32 mouse cellular contexts compared by ENCODE assay signal in the genomic region with DNA sequence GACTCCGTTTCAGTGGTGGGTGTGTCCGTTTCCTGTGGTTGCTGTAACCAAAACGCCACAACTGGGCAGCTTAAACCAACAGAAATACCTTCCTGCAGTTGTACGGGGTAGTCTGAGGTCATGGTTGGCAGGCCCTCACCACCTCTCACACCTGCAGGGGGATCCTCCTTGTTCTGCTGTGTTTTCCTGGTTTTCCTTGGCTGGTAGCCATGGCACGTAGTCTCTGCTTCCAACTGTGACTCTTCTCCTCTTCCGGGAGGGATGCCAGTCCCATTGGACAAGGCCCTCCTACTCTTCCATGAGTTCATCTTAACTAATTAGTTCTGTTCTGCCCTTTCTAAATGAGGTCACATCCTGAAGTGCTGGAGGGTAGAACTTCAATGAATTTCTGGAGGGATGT. TPM values are rescaled to one million over a fixed set of nuclear protein-coding genes. Genes with fewer than 3 reads are reported as not detected.
DNase-seq lines count a peak whose midpoint lies in the region; ATAC-seq and TF ChIP-seq lines count a peak whose summit lies in the region.
"Had no signal": no experiment of that assay in that cellular context is flagged by ENCODE, and none has a peak within 500 bp of the region (broad histone marks: within the 10 kb centered on the region; RNA-seq: fewer than 3 reads in every experiment).

No protein-coding gene starts in this region.

- WGBS in kidney, adult 2 months: 61% methylated on average over 6 of the region's 6 CpGs
- WGBS in midbrain, embryonic 16.5 days: 84% methylated on average over 6 of the region's 6 CpGs

- ATAC-seq in common myeloid progenitor, adult 5-6 weeks (replicated peaks; ENCODE audit: low read depth, poor library complexity, severe bottlenecking): peak; percentile 68
- no peak for ATAC-seq in midbrain, embryonic 16.5 days
- ATAC-seq: CD4-positive, CD25-positive, alpha-beta regulatory T cell, adult 4 months; forebrain, embryonic 15.5 days; inflammation-experienced regulatory T-cells, adult 6 months had no signal

- H3K4me3 ChIP-seq in kidney, adult 2 months (ENCODE audit: insufficient read depth, low read depth, low read length): no peak overlapping the region
- no peak overlapping the region for H3K4me3 ChIP-seq in midbrain, embryonic 16.5 days (ENCODE audit: low read depth, low read length)
- H3K4me3 ChIP-seq: forebrain, embryonic 15.5 days; neural tube, embryonic 15.5 days; stomach, embryonic 15.5 days had no signal

- no peak for TF ChIP-seq CTCF in kidney, adult 2 months (conservative IDR thresholded peaks at IDR 0.05; ENCODE audit: insufficient read depth, insufficient read length, low read depth, low read length)

- H3K27ac ChIP-seq in kidney, adult 2 months (ENCODE audit: insufficient read depth, low read depth, low read length): no peak overlapping the region
- H3K27ac ChIP-seq in midbrain, embryonic 16.5 days (ENCODE audit: low read length): no peak overlapping the region
- H3K27ac ChIP-seq: forebrain, embryonic 15.5 days; hindbrain, embryonic 14.5 days; liver, embryonic 14.5 days; macrophage; neural tube, embryonic 15.5 days; stomach, embryonic 15.5 days had no signal

- no peaks in the 10 kb centered on the region for H3K9me3 ChIP-seq in midbrain, embryonic 16.5 days (replicated peaks; ENCODE audit: control insufficient read depth, low read length, poor library complexity, severe bottlenecking)
- H3K9me3 ChIP-seq: forebrain, embryonic 15.5 days; neural tube, embryonic 15.5 days; stomach, embryonic 15.5 days had no signal

- H3K36me3 ChIP-seq in kidney, adult 2 months (ENCODE audit: control insufficient read depth, insufficient read depth, low read length): no peaks in the 10 kb centered on the region
- no peaks in the 10 kb centered on the region for H3K36me3 ChIP-seq in midbrain, embryonic 16.5 days (ENCODE audit: control insufficient read depth, insufficient read depth, low read length)
- H3K36me3 ChIP-seq: forebrain, embryonic 15.5 days; neural tube, embryonic 15.5 days; stomach, embryonic 15.5 days had no signal

- peak; percentile 16 to 31 for DNase-seq in cerebellum, postnatal 25 days
- DNase-seq in cerebellum, adult 8-10 months: no peak
- peak; percentile 31 for DNase-seq in kidney, adult 2 months
- DNase-seq in kidney, postnatal 4 days: no peak
- DNase-seq in 416B (ENCODE audit: low read depth): peak; percentile 36
- no peak for DNase-seq in testis, postnatal 10 days (ENCODE audit: low spot score)
- DNase-seq: adrenal gland, postnatal 36 days; cerebellum, adult 9-11 months; gastrocnemius, postnatal 36 days; kidney, adult 11 months; layer of hippocampus, postnatal 36 days; liver; lung, adult 2 months; lung, postnatal 10 days; midbrain, embryonic 14.5 days; right cerebral cortex, postnatal 25 days; thymus, postnatal 14 days had no signal

- H3K27me3 ChIP-seq in kidney, adult 2 months (replicated peaks; ENCODE audit: control insufficient read depth, insufficient read depth, low read length): no peaks in the 10 kb centered on the region
- H3K27me3 ChIP-seq in midbrain, embryonic 16.5 days (ENCODE audit: control insufficient read depth, insufficient read depth, low read depth, low read length): no peaks in the 10 kb centered on the region
- H3K27me3 ChIP-seq: forebrain, embryonic 15.5 days; neural tube, embryonic 15.5 days; stomach, embryonic 15.5 days had no signal

- TF ChIP-seq POLR2A in kidney, adult 2 months (IDR thresholded peaks at IDR 0.05; ENCODE audit: low read depth, low read length): no peak

- no peak overlapping the region for H3K4me2 ChIP-seq in midbrain, embryonic 16.5 days (ENCODE audit: low read length)
- H3K4me2 ChIP-seq: forebrain, embryonic 15.5 days; hindbrain, embryonic 14.5 days; neural tube, embryonic 15.5 days; stomach, embryonic 15.5 days had no signal

- no peak overlapping the region for H3K9ac ChIP-seq in midbrain, embryonic 16.5 days (ENCODE audit: low read depth, low read length)
- H3K9ac ChIP-seq: forebrain, embryonic 15.5 days; hindbrain, embryonic 14.5 days; liver, embryonic 14.5 days; neural tube, embryonic 15.5 days; stomach, embryonic 15.5 days had no signal

- H3K4me1 ChIP-seq in kidney, adult 2 months (ENCODE audit: control insufficient read depth, insufficient read depth, low read length): peaks cover 4% of the 10 kb centered on the region; the same call in 1 of the 2 replicates
- H3K4me1 ChIP-seq in midbrain, embryonic 16.5 days (ENCODE audit: control insufficient read depth, insufficient read depth, low read length): no peaks in the 10 kb centered on the region
- H3K4me1 ChIP-seq: forebrain, embryonic 15.5 days; neural tube, embryonic 15.5 days; stomach, embryonic 15.5 days had no signal

RNA-seq across cellular contexts. Expression of a gene that starts 8.5 kb away (rescaled TPM):
- polyA plus RNA-seq in kidney, adult 2 months (2012; rRNA removed): 190 and 199 TPM in 2 replicates
- total RNA-seq in common myeloid progenitor, adult 5-6 weeks (2017): not detected in 2 replicates
- 0.85 and 1.3 TPM in 2 replicates for polyA plus RNA-seq in midbrain, embryonic 16.5 days (2015; fragmentation: Nextera tagmentation; extraction: Ambion mirVana)
- total RNA-seq: gastrocnemius, adult 18-20 months; gastrocnemius, postnatal 36 days; hematopoietic stem cell, adult 5-6 weeks had no signal
- polyA plus RNA-seq: embryonic facial prominence, embryonic 11.5 days; heart, embryonic 14.5 days; limb, embryonic 11.5 days; macrophage had no signal

Comparison
In these comparisons a context has a peak if more than half of its experiments do, and no peak if none do; other contexts are left out.
1. DNase-seq: peak in cerebellum, postnatal 25 days (2 of 2), kidney, adult 2 months (single experiment) and 416B (single experiment); none in cerebellum, adult 8-10 months (single experiment), kidney, postnatal 4 days (0 of 2) and testis, postnatal 10 days (single experiment).
2. RNA of a gene that starts 8.5 kb away (polyA plus RNA-seq): 190 to 199 TPM in kidney, adult 2 months; 0.85 to 1.3 TPM in midbrain, embryonic 16.5 days; every median in the first group is over 10 times any median in the second.